Mouse (Mus musculus) testis, adult 2 months (tissue): ENCODE measurements around the gene Tspan14. TPM values are rescaled to one million over a fixed set of nuclear protein-coding genes. Genes with fewer than 3 reads are reported as not detected.
A peak's percentile ranks its signal among the peaks of the same experiment; 100 is the strongest.

ENCODE experiments used
- H3K27ac ChIP-seq: fragments of 200-500 bp; 2 replicates; pipeline ENCODE4 v1.5.1; 2012; ENCODE audit warnings: low read depth, low read length; ENCODE audit not compliant: control insufficient read depth, insufficient read depth
- H3K27me3 ChIP-seq: fragments of 200-500 bp; 2 replicates; pipeline ENCODE4 v1.6.1; 2012; ENCODE audit warnings: mild to moderate bottlenecking, low read length, moderate library complexity; ENCODE audit not compliant: control insufficient read depth, insufficient read depth
- H3K36me3 ChIP-seq: fragments of 200-500 bp; 2 replicates; pipeline ENCODE4 v1.6.1; 2012; ENCODE audit warnings: mild to moderate bottlenecking, low read length; ENCODE audit not compliant: control insufficient read depth, insufficient read depth
- H3K4me1 ChIP-seq: fragments of 200-500 bp; 2 replicates; pipeline ENCODE4 v1.6.1; 2012; ENCODE audit warnings: low read length; ENCODE audit not compliant: control insufficient read depth, insufficient read depth
- H3K4me3 ChIP-seq: fragments of 200-500 bp; 2 replicates; pipeline ENCODE4 v1.5.1; 2012; ENCODE audit warnings: low read depth, mild to moderate bottlenecking, low read length, moderate library complexity, mixed read lengths; ENCODE audit not compliant: control insufficient read depth
- CTCF ChIP-seq: fragments of 200-500 bp; IDR thresholded peaks from 2 replicates; pipeline ENCODE4 v1.5.1; 2012; ENCODE audit warnings: low read depth, mild to moderate bottlenecking, inconsistent platforms, low read length, moderate library complexity; ENCODE audit not compliant: control insufficient read depth, insufficient read depth, insufficient replicate concordance
- POLR2A ChIP-seq: fragments of 200-500 bp; IDR thresholded peaks from 2 replicates; pipeline ENCODE4 v1.6.1; 2012; ENCODE audit warnings: low read depth, mild to moderate bottlenecking, inconsistent platforms, low read length, moderate library complexity; ENCODE audit not compliant: control insufficient read depth
- polyA plus RNA-seq: library from polyadenylated mRNA; depleted of rRNA; stranded (reverse); fragments of >200 nt; gene quantifications from 2 replicates; pipeline ENCODE4 v1.2.3, GENCODE M21; 2012; rRNA removed

Tspan14 gene
- polyA plus RNA-seq, 1 experiment, result 7.8 TPM

DNA sequence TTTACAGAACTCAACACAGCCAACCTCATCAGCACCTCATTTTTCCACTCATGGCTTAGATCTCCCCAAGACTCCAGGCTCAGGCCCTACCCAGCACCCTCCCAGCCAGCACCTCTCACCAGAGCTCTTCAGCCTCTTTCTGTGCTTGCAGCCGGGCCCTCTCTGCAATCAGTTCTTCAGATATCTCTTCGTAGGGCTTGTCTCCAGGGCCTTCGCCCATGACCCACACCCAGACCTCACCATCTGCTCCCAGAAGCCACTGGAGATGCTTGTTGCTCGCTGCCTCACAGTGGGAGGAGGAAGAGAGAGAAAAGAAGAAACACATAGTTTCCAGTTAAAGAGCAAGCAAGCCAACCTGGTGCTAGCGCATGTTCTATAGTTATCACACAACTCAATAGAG is 92.6 kb downstream of the Tspan14 start:
- TF ChIP-seq POLR2A (no peak), CTCF (no peak)
- no peak overlapping the region for H3K4me3 ChIP-seq
- H3K27ac ChIP-seq, result no peak overlapping the region
- no peaks in the 10 kb centered on the region for H3K36me3 ChIP-seq
- no peaks in the 10 kb centered on the region for H3K4me1 ChIP-seq
- no peaks in the 10 kb centered on the region for H3K27me3 ChIP-seq

DNA sequence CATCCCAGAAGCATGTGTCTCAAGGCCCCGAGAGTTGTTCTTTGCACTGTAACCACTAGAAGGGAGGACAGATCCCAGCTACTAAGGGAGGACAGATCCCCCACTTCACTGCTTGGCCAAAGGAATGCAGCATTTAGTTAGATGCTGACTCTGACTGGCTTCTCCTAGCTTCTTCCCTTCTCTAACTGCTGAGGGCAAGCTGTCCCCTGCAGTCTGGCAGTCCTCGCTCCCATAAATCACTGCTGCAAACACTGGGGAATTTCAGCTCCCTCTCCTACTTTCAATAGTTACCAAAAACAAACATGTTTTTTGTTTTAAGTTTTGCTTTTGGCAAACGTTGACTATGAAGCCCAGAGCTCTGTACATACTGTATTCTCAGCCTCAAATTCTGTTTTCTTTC is 96.0 kb downstream of the Tspan14 start:
- H3K4me1 ChIP-seq, result no peaks in the 10 kb centered on the region
- 0 out of 2 replicates have a peak overlapping the region, but pooled peaks have one; percentile 21 for H3K27ac ChIP-seq
- H3K36me3 ChIP-seq, result no peaks in the 10 kb centered on the region
- H3K4me3 ChIP-seq, result no peak overlapping the region
- TF ChIP-seq POLR2A (no peak), CTCF (no peak)
- H3K27me3 ChIP-seq, result no peaks in the 10 kb centered on the region

DNA sequence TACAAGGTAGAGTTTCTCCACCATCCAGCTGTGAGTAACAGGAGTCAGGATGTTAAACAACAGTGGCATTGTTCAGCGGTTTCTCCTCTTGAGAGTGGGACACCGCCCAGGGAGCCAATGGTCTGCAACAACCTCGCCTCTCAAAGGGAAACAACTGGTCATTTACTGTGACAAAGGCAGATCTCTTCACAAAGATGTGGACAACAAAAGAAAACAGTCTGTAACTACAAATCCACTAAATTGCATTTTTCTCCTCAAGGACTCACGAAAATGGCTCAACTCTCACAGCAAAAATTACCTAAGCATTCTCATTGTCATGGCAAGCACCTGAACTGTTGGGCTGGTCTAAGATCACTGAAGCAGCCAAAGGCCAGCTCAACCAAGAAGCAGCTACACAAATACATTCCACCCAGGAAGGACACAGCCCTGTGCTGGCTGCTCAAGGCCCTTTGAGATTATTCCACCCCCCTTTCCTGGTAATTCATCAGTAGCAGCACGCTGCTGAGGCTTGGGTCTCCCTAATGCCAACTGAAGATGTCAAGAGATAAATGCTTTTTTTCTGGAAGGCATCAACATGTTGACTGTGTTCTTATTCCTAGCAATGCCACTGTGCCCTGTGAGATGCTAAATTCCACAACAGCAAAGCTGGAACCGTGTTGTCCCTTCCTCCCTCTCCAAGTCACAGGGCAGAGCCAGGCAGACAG is 101.6 kb downstream of the Tspan14 start:
- no peak overlapping the region for H3K27ac ChIP-seq
- no peaks in the 10 kb centered on the region for H3K27me3 ChIP-seq
- H3K4me3 ChIP-seq, result no peak overlapping the region
- no peaks in the 10 kb centered on the region for H3K36me3 ChIP-seq
- no peaks in the 10 kb centered on the region for H3K4me1 ChIP-seq
- TF ChIP-seq CTCF (no peak), POLR2A (no peak)

DNA sequence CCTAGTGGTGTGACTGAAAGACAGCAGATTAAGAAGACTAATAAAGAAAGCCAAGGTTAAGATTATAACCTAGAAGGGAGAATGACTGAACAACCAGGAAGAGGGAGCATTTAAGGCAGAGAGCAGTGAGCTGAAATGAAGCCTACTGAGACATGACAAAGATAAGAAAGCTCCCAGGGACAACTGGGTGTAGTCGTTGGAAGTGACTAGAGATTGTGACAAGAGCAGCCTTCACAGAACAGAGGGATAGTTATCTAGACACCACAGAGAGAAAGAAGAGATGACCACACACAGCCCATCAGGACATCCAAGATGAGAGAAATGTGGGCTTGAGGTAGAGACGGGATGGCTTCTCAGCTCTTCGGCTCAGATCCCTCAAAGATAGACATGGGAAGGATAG is 102.9 kb downstream of the Tspan14 start:
- no peak overlapping the region for H3K4me3 ChIP-seq
- TF ChIP-seq CTCF (no peak), POLR2A (no peak)

DNA sequence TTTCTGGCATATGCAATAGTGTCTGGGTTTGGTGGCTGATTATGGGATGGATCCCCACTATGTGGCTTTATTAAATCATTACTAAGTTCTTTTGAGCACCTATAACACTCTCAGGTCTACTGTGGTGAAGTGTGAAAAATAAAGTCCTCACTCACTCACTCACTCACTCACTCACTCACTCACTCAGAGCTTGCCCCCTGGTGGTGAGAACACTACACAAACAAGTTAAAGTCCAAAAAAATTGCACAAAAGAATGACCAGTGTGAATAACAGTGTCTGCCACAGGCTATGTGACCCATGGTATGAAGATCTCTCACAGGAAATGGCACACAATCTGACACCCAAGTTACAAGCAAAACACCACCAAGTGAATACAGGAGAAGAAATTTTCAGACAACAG is 103.6 kb downstream of the Tspan14 start:
- H3K4me1 ChIP-seq, result no peaks in the 10 kb centered on the region
- H3K27me3 ChIP-seq, result no peaks in the 10 kb centered on the region
- H3K36me3 ChIP-seq, result no peaks in the 10 kb centered on the region
- TF ChIP-seq POLR2A (no peak), CTCF (no peak)
- no peak overlapping the region for H3K4me3 ChIP-seq
- H3K27ac ChIP-seq, result no peak overlapping the region

More for the DNA sequence above, 102.9 kb downstream of the Tspan14 start:
- Histone ChIP-seq H3K27ac (no peak overlapping the region), H3K36me3 (no peaks in the 10 kb centered on the region), H3K27me3 (no peaks in the 10 kb centered on the region), H3K4me1 (no peaks in the 10 kb centered on the region)

Other genes with a start within 250 kb of the Tspan14 start
- gene Sh2d4b, start 73.5 kb downstream of the Tspan14 start, polyA plus RNA-seq, result 0.81 and 1.1 TPM in 2 replicates
- gene Fam213a, start 47.0 kb upstream of the Tspan14 start, polyA plus RNA-seq, result 41.1 and 45.1 TPM in 2 replicates
- gene Dydc2, start 102.4 kb upstream of the Tspan14 start, polyA plus RNA-seq, result 34.6 and 36.9 TPM in 2 replicates
- 22.1 and 24.6 TPM in 2 replicates for gene Dydc1, start 106.1 kb upstream of the Tspan14 start, polyA plus RNA-seq
- gene Mat1a, start 138.2 kb upstream of the Tspan14 start, polyA plus RNA-seq, result 0.13 and 0.16 TPM in 2 replicates
- gene Sftpa1, start 165.0 kb upstream of the Tspan14 start, polyA plus RNA-seq, result not detected in 2 replicates
- 0.12 and 0.14 TPM in 2 replicates for gene Mbl1, start 184.7 kb upstream of the Tspan14 start, polyA plus RNA-seq
- gene Sftpd, start 218.3 kb upstream of the Tspan14 start, polyA plus RNA-seq, result 0.15 and 0.20 TPM in 2 replicates